Mouse (Mus musculus) lung, embryonic 16.5 days (tissue): Measurements from ENCODE around the gene Rasgef1b. TPM values are rescaled to one million over a fixed set of nuclear protein-coding genes. Genes with fewer than 3 reads are reported as not detected.

Experiments used
- ATAC-seq: fragments of 200-750 bp; cut with Nextera tagmentation; 2 replicates; pipeline ENCODE4 v1.8.0; 2017; ENCODE audit warnings: low read depth, mild to moderate bottlenecking, moderate library complexity
- H3K27ac ChIP-seq: fragments of 300-500 bp; sonication (generic); 2 replicates; pipeline ENCODE4 v1.5.1; 2014; ENCODE audit warnings: mild to moderate bottlenecking, control low read depth, low read length
- H3K27me3 ChIP-seq: fragments of 300-500 bp; sonication (generic); 2 replicates; pipeline ENCODE4 v1.6.1; 2014; ENCODE audit warnings: low read depth, low read length, mixed read lengths; ENCODE audit not compliant: control insufficient read depth, insufficient read depth
- H3K36me3 ChIP-seq: fragments of 300-500 bp; sonication (generic); 2 replicates; pipeline ENCODE4 v1.6.1; 2014; ENCODE audit warnings: low read length; ENCODE audit not compliant: control insufficient read depth, insufficient read depth
- H3K4me1 ChIP-seq: fragments of 300-500 bp; sonication (generic); replicated peaks from 2 replicates; pipeline ENCODE4 v1.6.1; 2014; ENCODE audit warnings: low read length, mixed read lengths; ENCODE audit not compliant: control insufficient read depth, insufficient read depth
- H3K4me2 ChIP-seq: fragments of 300-500 bp; sonication (generic); 2 replicates; pipeline ENCODE4 v1.6.1; 2014; ENCODE audit warnings: low read depth, low read length, control low read depth
- H3K4me3 ChIP-seq: fragments of 300-500 bp; sonication (generic); 2 replicates; pipeline ENCODE4 v1.5.1; 2014; ENCODE audit warnings: mild to moderate bottlenecking, low read length, control low read depth
- H3K9ac ChIP-seq: fragments of 300-500 bp; sonication (generic); 2 replicates; pipeline ENCODE4 v1.6.1; 2014; ENCODE audit warnings: low read length, control low read depth
- H3K9me3 ChIP-seq: fragments of 300-500 bp; sonication (generic); 2 replicates; pipeline ENCODE4 v1.6.1; 2016; ENCODE audit warnings: low read length; ENCODE audit not compliant: control insufficient read depth
- WGBS: fragments of 180-500 bp; shearing (Covaris S2); extraction: QIAGEN DNeasy Blood & Tissue Kit; methylation state at CpG from one replicate; pipeline ENCODE4 v1.1.7; 2014; 5-methylcytosine and 5-hydroxymethylcytosine counted together
- polyA plus RNA-seq: library from polyadenylated mRNA; unstranded; fragments of >200 nt; fragmentation: Nextera tagmentation; extraction: Ambion mirVana; gene quantifications from 2 replicates; pipeline ENCODE4 v1.2.1, GENCODE M21; 2015

The Rasgef1b gene
- polyA plus RNA-seq, 1 experiment from 2014 or later, result 17.3 TPM

DNA sequence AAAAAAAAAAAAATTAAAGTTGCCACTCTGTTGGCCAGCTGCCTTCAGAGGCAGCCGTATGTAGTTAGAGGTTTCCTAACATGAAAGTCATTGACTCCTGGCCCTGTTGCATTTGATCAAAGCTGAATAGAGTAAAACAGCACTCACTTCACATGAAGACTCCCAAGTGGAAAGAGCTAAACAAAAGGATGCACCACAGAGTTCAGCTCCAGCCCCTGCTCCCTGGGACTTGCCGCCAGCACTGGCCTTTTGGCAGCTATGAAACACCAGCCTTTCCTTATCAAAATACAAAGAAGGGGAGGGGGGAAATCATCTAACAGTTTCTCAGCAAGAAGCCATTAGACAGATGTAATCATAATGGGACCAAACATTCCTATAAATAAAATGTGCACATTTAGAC, 8.3 kb downstream of the Rasgef1b start:
- WGBS, result 36% methylated on average over 2 of the region's 2 CpGs
- no peaks in the 10 kb centered on the region for H3K27me3 ChIP-seq
- no peaks in the 10 kb centered on the region for H3K36me3 ChIP-seq
- no peak overlapping the region for H3K27ac ChIP-seq
- no peak overlapping the region for H3K9ac ChIP-seq
- peak; percentile 60; the same call in 1 of the 2 replicates for ATAC-seq
- no peaks in the 10 kb centered on the region for H3K9me3 ChIP-seq
- H3K4me3 ChIP-seq, result no peak overlapping the region
- H3K4me2 ChIP-seq, result no peak overlapping the region
- H3K4me1 ChIP-seq, result peaks cover 2% of the 10 kb centered on the region; the same call in 1 of the 2 replicates

DNA sequence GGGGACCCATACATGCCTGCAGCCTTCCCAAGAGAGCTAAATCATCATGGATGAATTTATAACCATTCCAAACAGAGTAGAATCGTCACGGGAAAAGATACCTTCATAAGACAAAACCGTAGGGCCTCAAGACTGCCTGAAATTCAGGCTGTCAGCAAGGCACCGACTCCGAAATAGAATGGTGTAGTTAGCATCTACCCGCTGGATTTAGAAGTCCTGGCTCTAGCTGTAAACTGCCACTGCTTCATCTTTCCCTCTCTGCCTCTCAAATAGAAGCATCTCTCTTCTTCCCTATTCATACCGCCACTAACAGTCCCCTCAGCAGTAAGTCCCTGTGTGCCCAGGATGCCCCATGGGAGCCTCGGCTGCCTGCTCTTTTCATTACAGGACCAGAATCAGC, 10.9 kb downstream of the Rasgef1b start:
- WGBS, result 75% methylated on average over 8 of the region's 8 CpGs
- no peaks in the 10 kb centered on the region for H3K27me3 ChIP-seq
- H3K9me3 ChIP-seq, result no peaks in the 10 kb centered on the region
- no peak overlapping the region for H3K4me2 ChIP-seq
- no peak overlapping the region for H3K4me3 ChIP-seq
- H3K9ac ChIP-seq, result no peak overlapping the region
- 0 out of 2 replicates have a peak, but pooled peaks cover 7% of the 10 kb centered on the region for H3K4me1 ChIP-seq
- no peak overlapping the region for H3K27ac ChIP-seq
- no peak for ATAC-seq
- H3K36me3 ChIP-seq, result no peaks in the 10 kb centered on the region

DNA sequence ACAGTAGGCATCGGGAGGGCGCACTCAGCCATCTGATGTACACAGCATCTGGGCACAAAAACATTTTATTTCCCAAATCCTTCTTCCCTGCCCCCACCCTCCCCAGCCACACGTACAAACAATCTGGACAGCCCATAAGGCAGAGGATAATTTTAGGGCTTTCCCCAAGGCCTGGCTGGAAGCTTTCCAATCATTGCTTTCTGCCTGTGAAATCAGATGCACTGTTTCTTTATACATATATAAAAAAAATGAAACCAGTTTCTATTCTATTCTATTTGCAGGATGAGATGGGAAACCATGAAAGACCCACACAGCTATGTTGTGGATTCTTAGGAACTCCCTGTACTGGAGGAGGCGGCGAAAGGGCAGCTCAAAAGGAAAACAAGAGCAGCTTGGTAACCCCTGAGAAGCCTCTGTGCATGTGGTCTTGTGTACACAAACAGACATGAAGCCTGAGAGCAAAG, 13.6 kb downstream of the Rasgef1b start:
- Histone ChIP-seq H3K4me3 (no peak overlapping the region), H3K9ac (no peak overlapping the region), H3K4me2 (no peak overlapping the region), H3K27me3 (no peaks in the 10 kb centered on the region), H3K36me3 (no peaks in the 10 kb centered on the region), H3K4me1 (0 out of 2 replicates have a peak, but pooled peaks cover 7% of the 10 kb centered on the region), H3K27ac (no peak overlapping the region), H3K9me3 (no peaks in the 10 kb centered on the region)
- WGBS, result 30% methylated on average over 5 of the region's 5 CpGs
- ATAC-seq, result 0 out of 2 replicates have a peak, but pooled peaks have one; percentile 12

DNA sequence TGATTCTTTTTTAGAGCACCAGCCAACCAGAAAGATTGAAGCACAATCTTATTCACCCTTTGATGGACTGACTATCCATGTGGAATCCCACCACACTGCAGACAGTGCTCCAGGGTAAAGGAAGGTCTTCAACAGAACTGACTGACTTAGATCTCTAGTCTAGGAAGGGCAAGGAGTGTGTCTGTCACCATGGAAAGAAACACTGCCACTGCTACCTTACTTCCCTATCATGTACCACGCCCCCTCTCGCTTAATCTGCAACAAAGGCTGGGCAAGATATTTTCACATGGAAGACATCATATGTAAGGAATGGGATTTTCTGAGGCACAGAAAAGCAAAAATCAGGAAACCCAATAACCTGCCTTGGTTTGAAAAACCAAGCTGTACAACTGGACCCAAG, 16.9 kb downstream of the Rasgef1b start:
- H3K9me3 ChIP-seq, result no peaks in the 10 kb centered on the region
- H3K27me3 ChIP-seq, result no peaks in the 10 kb centered on the region
- no peak for ATAC-seq
- no peak overlapping the region for H3K27ac ChIP-seq
- no peak overlapping the region for H3K9ac ChIP-seq
- 0 out of 2 replicates have a peak, but pooled peaks cover 7% of the 10 kb centered on the region for H3K4me1 ChIP-seq
- no peaks in the 10 kb centered on the region for H3K36me3 ChIP-seq
- 90% methylated on average over 2 of the region's 2 CpGs for WGBS
- no peak overlapping the region for H3K4me2 ChIP-seq
- no peak overlapping the region for H3K4me3 ChIP-seq

DNA sequence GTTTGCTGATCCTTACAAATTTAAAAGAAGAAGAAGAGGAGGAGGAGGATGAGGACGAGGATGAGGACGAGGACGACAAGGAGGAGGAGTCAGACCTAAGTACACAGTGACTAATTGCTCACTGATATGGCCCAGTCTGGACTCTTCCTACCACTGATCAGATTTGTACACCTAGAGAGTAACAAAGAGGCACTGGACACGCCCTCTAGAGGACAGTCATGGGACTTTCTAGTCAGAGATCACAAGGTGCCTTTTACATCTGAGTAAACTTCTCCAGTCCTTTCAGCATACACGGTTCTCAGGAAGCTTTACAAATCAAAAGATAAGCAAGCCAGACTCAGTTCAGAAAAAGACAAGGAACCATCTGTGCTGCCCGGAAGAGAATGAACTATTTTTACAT, 20.2 kb downstream of the Rasgef1b start:
- H3K4me1 ChIP-seq, result no peaks in the 10 kb centered on the region
- H3K27me3 ChIP-seq, result no peaks in the 10 kb centered on the region
- H3K27ac ChIP-seq, result no peak overlapping the region
- H3K4me3 ChIP-seq, result no peak overlapping the region
- H3K9me3 ChIP-seq, result no peaks in the 10 kb centered on the region
- H3K36me3 ChIP-seq, result no peaks in the 10 kb centered on the region
- H3K9ac ChIP-seq, result no peak overlapping the region
- no peak overlapping the region for H3K4me2 ChIP-seq
- 28% methylated on average over 6 of the region's 6 CpGs for WGBS
- no peak for ATAC-seq

DNA sequence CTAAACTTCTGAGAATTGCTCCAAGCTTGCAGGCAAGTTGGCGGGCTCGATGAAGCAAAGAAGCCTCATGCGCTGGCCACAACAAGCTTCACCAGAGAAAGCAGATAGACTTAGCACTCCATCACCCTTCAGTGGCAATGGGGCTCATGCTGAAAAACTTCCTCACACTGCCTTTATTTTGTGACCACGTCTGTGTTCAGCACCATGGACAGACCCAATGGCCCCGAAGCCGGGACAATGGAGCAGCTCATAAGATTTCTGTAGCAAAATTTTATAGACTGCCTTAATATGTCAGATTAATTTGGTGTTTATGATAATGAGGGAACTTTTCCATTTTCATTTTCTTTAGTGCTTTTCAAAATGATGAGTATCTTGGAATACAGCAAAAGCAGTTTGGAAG, 21.6 kb downstream of the Rasgef1b start:
- ATAC-seq, result no peak
- Histone ChIP-seq H3K27ac (no peak overlapping the region), H3K4me3 (no peak overlapping the region), H3K4me1 (no peaks in the 10 kb centered on the region), H3K9ac (no peak overlapping the region), H3K4me2 (no peak overlapping the region), H3K36me3 (no peaks in the 10 kb centered on the region), H3K9me3 (no peaks in the 10 kb centered on the region), H3K27me3 (no peaks in the 10 kb centered on the region)
- 29% methylated on average over 6 of the region's 6 CpGs for WGBS

DNA sequence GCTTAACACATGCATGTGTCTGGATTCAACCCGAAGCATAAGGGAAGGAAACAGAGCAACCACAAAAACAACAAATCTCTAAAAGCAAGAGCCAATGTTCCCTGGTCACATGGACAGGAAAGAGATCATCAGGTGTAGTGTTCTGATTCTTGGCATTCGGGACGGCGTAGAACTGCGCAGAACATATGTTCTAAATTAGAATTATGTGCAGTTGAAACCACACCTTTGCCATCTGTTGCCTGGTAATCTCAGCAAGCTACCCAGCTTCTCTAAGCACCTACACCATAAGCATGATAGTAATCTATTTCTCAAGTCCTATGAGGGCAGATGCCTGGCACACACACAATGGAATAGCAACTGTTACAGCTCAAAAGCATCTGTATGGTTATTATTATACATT, 27.1 kb downstream of the Rasgef1b start:
- no peaks in the 10 kb centered on the region for H3K36me3 ChIP-seq
- no peaks in the 10 kb centered on the region for H3K27me3 ChIP-seq
- ATAC-seq, result no peak
- no peak overlapping the region for H3K9ac ChIP-seq
- no peak overlapping the region for H3K4me2 ChIP-seq
- H3K27ac ChIP-seq, result no peak overlapping the region
- H3K4me3 ChIP-seq, result no peak overlapping the region
- H3K9me3 ChIP-seq, result no peaks in the 10 kb centered on the region
- no peaks in the 10 kb centered on the region for H3K4me1 ChIP-seq
- WGBS, result 91% methylated on average over 5 of the region's 5 CpGs

DNA sequence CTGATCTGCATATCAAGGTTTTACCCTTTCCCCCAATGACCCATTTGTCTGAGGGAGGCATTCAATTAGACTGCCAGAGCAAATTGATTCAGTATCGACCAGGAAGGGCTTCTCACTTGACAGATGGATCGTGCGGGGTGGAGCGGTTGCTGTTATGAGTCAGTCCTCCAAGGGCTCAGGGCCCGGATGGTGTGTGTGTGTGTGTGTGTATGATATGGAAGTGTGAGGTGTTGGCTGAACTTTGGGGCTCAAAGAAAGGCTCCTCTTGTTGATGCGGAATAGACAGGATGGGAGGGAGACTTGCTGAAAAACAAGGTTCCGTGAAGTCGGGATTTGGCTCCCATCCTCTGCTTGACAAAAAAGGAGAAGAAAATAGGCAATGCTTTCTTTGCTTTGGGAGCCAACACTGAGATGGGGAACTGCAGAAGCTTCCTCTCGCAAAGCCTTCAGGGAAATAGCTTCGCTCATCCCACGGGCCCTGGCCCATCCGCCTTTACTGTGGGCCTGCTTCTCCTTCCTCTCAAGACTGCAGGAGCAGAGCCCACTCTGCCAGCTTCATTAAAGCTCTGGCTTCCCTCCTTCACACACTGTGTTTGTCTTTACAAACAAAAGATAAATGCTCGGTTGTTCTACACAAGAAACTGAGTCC, 34.0 kb downstream of the Rasgef1b start:
- Histone ChIP-seq H3K9me3 (no peaks in the 10 kb centered on the region), H3K4me1 (no peaks in the 10 kb centered on the region), H3K27me3 (no peaks in the 10 kb centered on the region), H3K9ac (no peak overlapping the region), H3K36me3 (no peaks in the 10 kb centered on the region), H3K4me3 (no peak overlapping the region), H3K4me2 (no peak overlapping the region), H3K27ac (no peak overlapping the region)
- WGBS, result 77% methylated on average over 13 of the region's 13 CpGs
- ATAC-seq, result no peak

DNA sequence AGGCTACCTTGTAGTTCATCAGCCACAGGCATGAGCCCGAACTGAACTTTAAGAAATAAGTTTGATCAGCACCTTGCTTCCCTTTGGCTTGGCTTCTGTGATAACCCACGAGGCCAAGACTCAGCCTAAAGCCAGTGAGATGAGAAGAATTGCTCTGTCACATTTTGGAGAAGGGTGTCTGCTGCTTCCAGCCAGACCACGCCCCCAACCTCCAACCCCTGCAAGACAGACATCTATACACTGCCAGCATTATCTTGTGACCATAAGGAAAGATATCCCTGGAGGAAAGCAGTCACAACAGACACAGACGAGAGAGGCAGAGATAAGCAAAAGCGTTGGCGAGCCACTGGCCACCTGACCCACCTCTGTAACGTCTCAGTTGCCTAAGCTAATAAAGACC, 39.0 kb downstream of the Rasgef1b start:
- Histone ChIP-seq H3K4me3 (no peak overlapping the region), H3K9ac (no peak overlapping the region), H3K36me3 (no peaks in the 10 kb centered on the region), H3K27me3 (no peaks in the 10 kb centered on the region), H3K27ac (no peak overlapping the region), H3K9me3 (no peaks in the 10 kb centered on the region), H3K4me1 (no peaks in the 10 kb centered on the region), H3K4me2 (no peak overlapping the region)
- ATAC-seq, result no peak
- WGBS, result 30% methylated on average over 7 of the region's 7 CpGs
